9 mouse cellular contexts compared by ENCODE assay signal in the genomic region with DNA sequence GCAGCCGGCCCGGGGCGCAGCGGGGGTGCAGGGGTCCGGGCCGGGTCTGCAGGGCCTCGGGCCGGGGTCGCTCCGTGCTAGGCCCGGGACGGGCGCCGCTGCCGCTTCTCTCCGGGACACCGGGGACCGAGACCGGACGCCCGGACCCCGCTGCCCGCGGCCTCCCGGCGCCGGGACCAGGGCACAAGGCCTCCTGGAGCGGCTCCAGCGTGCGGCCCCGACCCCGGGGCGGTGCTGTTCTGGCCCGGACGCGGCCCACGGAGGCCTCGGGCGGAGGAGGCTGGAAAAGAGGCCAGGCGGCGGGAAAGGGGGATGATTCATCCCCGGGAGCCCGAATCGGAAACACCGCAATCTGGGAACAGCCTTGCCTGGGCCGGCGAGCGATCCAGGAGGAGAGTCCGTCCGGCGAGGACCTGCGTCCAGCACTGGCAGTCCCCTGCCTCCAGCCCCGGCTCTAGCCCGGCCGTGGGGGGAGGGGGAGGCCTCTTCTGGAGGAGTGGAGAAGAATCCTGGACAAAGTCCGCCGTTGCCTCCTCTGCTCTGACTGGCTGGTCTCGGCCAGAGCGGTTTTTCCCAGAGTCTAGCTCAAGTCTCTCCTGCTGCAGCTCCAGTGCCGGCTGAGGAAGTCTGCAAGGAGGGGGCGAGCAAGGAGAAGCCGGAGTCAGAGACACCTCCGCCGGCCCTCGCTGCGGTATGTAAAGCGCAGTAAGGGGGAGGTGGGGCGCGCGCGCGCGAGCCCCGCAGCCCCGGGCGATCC. TPM values are rescaled to one million over a fixed set of nuclear protein-coding genes. Genes with fewer than 3 reads are reported as not detected.
DNase-seq lines count a peak whose midpoint lies in the region; ATAC-seq and TF ChIP-seq lines count a peak whose summit lies in the region.
"Had no signal": no experiment of that assay in that cellular context is flagged by ENCODE, and none has a peak within 500 bp of the region (broad histone marks: within the 10 kb centered on the region; RNA-seq: fewer than 3 reads in every experiment).

No protein-coding gene starts in this region.

- no peaks in the 10 kb centered on the region for H3K79me3 ChIP-seq in C2C12 (ENCODE audit: low read depth)

- H3K36me3 ChIP-seq in C2C12 (ENCODE audit: control insufficient read depth, insufficient read depth) (no peaks in the 10 kb centered on the region), G1E (replicated peaks) (peaks cover 70% of the 10 kb centered on the region)
- H3K36me3 ChIP-seq in forebrain, embryonic 11.5 days (ENCODE audit: control insufficient read depth, insufficient read depth, low read length), result no peaks in the 10 kb centered on the region; the same call in 1 of the 2 replicates
- H3K36me3 ChIP-seq in limb, embryonic 11.5 days (ENCODE audit: control insufficient read depth, insufficient read depth, low read length), result peaks cover 3% of the 10 kb centered on the region; the same call in 1 of the 2 replicates
- peaks cover 12% of the 10 kb centered on the region for H3K36me3 ChIP-seq in midbrain, embryonic 15.5 days (replicated peaks)

- H3K27me3 ChIP-seq in C2C12 (ENCODE audit: control insufficient read depth, insufficient read depth, insufficient read length), result no peaks in the 10 kb centered on the region
- H3K27me3 ChIP-seq in G1E (ENCODE audit: insufficient read depth, low read length), result peaks cover 9% of the 10 kb centered on the region; the same call in 1 of the 2 replicates
- peaks cover 81% of the 10 kb centered on the region for H3K27me3 ChIP-seq in forebrain, embryonic 11.5 days (ENCODE audit: control insufficient read depth, insufficient read depth, low read length)
- peaks cover 20% of the 10 kb centered on the region for H3K27me3 ChIP-seq in limb, embryonic 11.5 days (ENCODE audit: control insufficient read depth, insufficient read depth, low read length)
- peaks cover 95% of the 10 kb centered on the region for H3K27me3 ChIP-seq in midbrain, embryonic 15.5 days (replicated peaks)

- no peak for TF ChIP-seq CTCF in C2C12 (IDR thresholded peaks at IDR 0.05; ENCODE audit: control insufficient read depth, insufficient read depth, insufficient read length)
- no peak for TF ChIP-seq CTCF in G1E (IDR thresholded peaks at IDR 0.05; ENCODE audit: low read depth, low read length)

- H3K4me3 ChIP-seq in C2C12 (ENCODE audit: insufficient read depth, poor library complexity, severe bottlenecking) (no peak overlapping the region), G1E (ENCODE audit: low read depth, low read length) (peak overlapping the region; percentile 33; the same call in 1 of the 2 replicates)
- peak overlapping the region; percentile 41 for H3K4me3 ChIP-seq in forebrain, embryonic 11.5 days (ENCODE audit: low read depth, low read length)
- peak overlapping the region; percentile 53 for H3K4me3 ChIP-seq in limb, embryonic 11.5 days (ENCODE audit: low read depth, low read length)
- peak overlapping the region; percentile 51 for H3K4me3 ChIP-seq in midbrain, embryonic 15.5 days

- no peak for DNase-seq in G1E (ENCODE audit: low spot score)
- peak; percentile 81 for DNase-seq in forebrain, embryonic 11.5 days (ENCODE audit: low spot score)
- peak; percentile 77 for DNase-seq in heart, postnatal 4 days
- peak; percentile 84 for DNase-seq in limb, embryonic 11.5 days (ENCODE audit: low spot score)
- DNase-seq in layer of hippocampus, adult 9-10 months (ENCODE audit: low spot score), result no peak
- no peak for DNase-seq in thymus, postnatal 36 days

- peak overlapping the region; percentile 53; the same call in 1 of the 2 replicates for H3K27ac ChIP-seq in forebrain, embryonic 11.5 days (ENCODE audit: low read depth, low read length)
- peak overlapping the region; percentile 78 for H3K27ac ChIP-seq in limb, embryonic 11.5 days (replicated peaks; ENCODE audit: low read depth, low read length)
- no peak overlapping the region for H3K27ac ChIP-seq in midbrain, embryonic 15.5 days

- no peak for ATAC-seq in G1E (ENCODE audit: extremely low read depth, insufficient number of reproducible peaks, low FRiP score, poor library complexity, severe bottlenecking)
- no peak for ATAC-seq in forebrain, embryonic 11.5 days (replicated peaks; ENCODE audit: low FRiP score)
- ATAC-seq in limb, embryonic 11.5 days (ENCODE audit: insufficient number of reproducible peaks, low FRiP score, low TSS enrichment, low read depth), result no peak
- peak; percentile 12; the same call in 1 of the 2 replicates for ATAC-seq in midbrain, embryonic 15.5 days (replicated peaks)

- peak overlapping the region; percentile 37 for H3K9ac ChIP-seq in forebrain, embryonic 11.5 days (ENCODE audit: low read length)
- H3K9ac ChIP-seq in limb, embryonic 11.5 days (ENCODE audit: low read length), result peak overlapping the region; percentile 66
- peak overlapping the region; percentile 37; the same call in 1 of the 2 replicates for H3K9ac ChIP-seq in midbrain, embryonic 15.5 days

- under 1% methylated on average over 66 of the region's 76 CpGs for WGBS in forebrain, embryonic 11.5 days
- under 1% methylated on average over 70 of the region's 76 CpGs for WGBS in limb, embryonic 11.5 days
- WGBS in midbrain, embryonic 15.5 days, result under 1% methylated on average over 72 of the region's 76 CpGs

- peaks cover 29% of the 10 kb centered on the region for H3K4me1 ChIP-seq in G1E (ENCODE audit: insufficient read depth, low read depth, low read length)
- peaks cover 26% of the 10 kb centered on the region for H3K4me1 ChIP-seq in forebrain, embryonic 11.5 days (replicated peaks; ENCODE audit: control insufficient read depth, insufficient read depth, low read length)
- peaks cover 61% of the 10 kb centered on the region for H3K4me1 ChIP-seq in limb, embryonic 11.5 days (ENCODE audit: control insufficient read depth, insufficient read depth, low read length)
- H3K4me1 ChIP-seq in midbrain, embryonic 15.5 days, result peaks cover 33% of the 10 kb centered on the region

- peak overlapping the region; percentile 68 for H3K4me2 ChIP-seq in forebrain, embryonic 11.5 days (ENCODE audit: low read depth, low read length, severe bottlenecking)
- H3K4me2 ChIP-seq in limb, embryonic 11.5 days (ENCODE audit: low read depth, severe bottlenecking), result peak overlapping the region; percentile 85
- H3K4me2 ChIP-seq in midbrain, embryonic 15.5 days, result peak overlapping the region; percentile 84

- H3ac ChIP-seq in C2C12 (ENCODE audit: control insufficient read depth, insufficient read length, low read depth), result peak overlapping the region; percentile 63

- H3K79me2 ChIP-seq in C2C12 (ENCODE audit: control insufficient read depth, insufficient read depth), result no peaks in the 10 kb centered on the region

- peaks cover 37% of the 10 kb centered on the region for H3K9me3 ChIP-seq in G1E (replicated peaks)
- no peaks in the 10 kb centered on the region for H3K9me3 ChIP-seq in forebrain, embryonic 11.5 days (ENCODE audit: control insufficient read depth, low read length)
- no peaks in the 10 kb centered on the region for H3K9me3 ChIP-seq in limb, embryonic 11.5 days (ENCODE audit: control insufficient read depth, low read length)
- H3K9me3 ChIP-seq in midbrain, embryonic 15.5 days, result no peaks in the 10 kb centered on the region

TF ChIP-seq in C2C12, 6 proteins besides CTCF, POLR2A, EP300 and RAD21:
- no peak for TF ChIP-seq CEBPB (IDR thresholded peaks at IDR 0.05; ENCODE audit: low read depth)
- TF ChIP-seq MYOD1 (IDR thresholded peaks at IDR 0.05; ENCODE audit: control insufficient read depth, insufficient read length, low read depth), result no peak
- no peak for TF ChIP-seq FOSL1 (IDR thresholded peaks at IDR 0.05; ENCODE audit: insufficient read depth, low read length, poor library complexity, severe bottlenecking)
- TF ChIP-seq MYOG (IDR thresholded peaks at IDR 0.05; ENCODE audit: control insufficient read depth, extremely low read depth, insufficient read length), result no peak
- no peak for TF ChIP-seq USF1 (IDR thresholded peaks at IDR 0.05; ENCODE audit: low read depth)
- TF ChIP-seq MAX (IDR thresholded peaks at IDR 0.05), result no peak

RNA-seq across cellular contexts. Expression of gene Tmem200b, which starts 0.8 kb away (rescaled TPM):
- 2.3 TPM for polyA plus RNA-seq in C2C12 (2012; fragmentation: generic; extraction: Trizol)
- total RNA-seq in G1E (2014; fragmentation: Nextera tagmentation), result not detected in 2 replicates
- total RNA-seq in G1E (2017), result 0.06 and 0.22 TPM in 2 replicates
- polyA plus RNA-seq in G1E (2012), result not detected in 2 replicates
- polyA plus RNA-seq in forebrain, embryonic 11.5 days (2014; fragmentation: Nextera tagmentation; extraction: Ambion mirVana), result 0.72 and 1.2 TPM in 2 replicates
- 10 to 100 TPM in 1 of 2 experiments, 1 to 10 TPM in 1; 9.4 to 12.8 TPM for total RNA-seq in heart, postnatal 4 days (2021)
- polyA plus RNA-seq in limb, embryonic 11.5 days (2014; fragmentation: Nextera tagmentation; extraction: Ambion mirVana), result 1.3 and 2.4 TPM in 2 replicates
- 0.15 and 0.45 TPM in 2 replicates for polyA plus RNA-seq in midbrain, embryonic 15.5 days (2015; fragmentation: Nextera tagmentation; extraction: Ambion mirVana)
- total RNA-seq: common myeloid progenitor, adult 5-6 weeks had no signal

RNA-seq across cellular contexts. Expression of gene Srsf4, which starts 47.4 kb away (rescaled TPM):
- polyA plus RNA-seq in C2C12 (2012; fragmentation: generic; extraction: Trizol) (55.4 TPM), G1E (2012) (153 and 156 TPM in 2 replicates)
- total RNA-seq in G1E (2014; fragmentation: Nextera tagmentation) (44.8 and 53.1 TPM in 2 replicates), G1E (2017) (33.9 and 60.3 TPM in 2 replicates)
- polyA plus RNA-seq in forebrain, embryonic 11.5 days (2014; fragmentation: Nextera tagmentation; extraction: Ambion mirVana), result 191 TPM in 2 replicates
- total RNA-seq in heart, postnatal 4 days (2021), result 10 to 100 TPM; 73.2 to 76.8 TPM
- polyA plus RNA-seq in limb, embryonic 11.5 days (2014; fragmentation: Nextera tagmentation; extraction: Ambion mirVana), result 140 and 150 TPM in 2 replicates
- 116 and 117 TPM in 2 replicates for polyA plus RNA-seq in midbrain, embryonic 15.5 days (2015; fragmentation: Nextera tagmentation; extraction: Ambion mirVana)

Comparison
In these comparisons a context has a peak if more than half of its experiments do, and no peak if none do; other contexts are left out.
1. DNase-seq: peak in forebrain, embryonic 11.5 days (single experiment), heart, postnatal 4 days (single experiment) and limb, embryonic 11.5 days (single experiment); none in G1E (single experiment), layer of hippocampus, adult 9-10 months (single experiment) and thymus, postnatal 36 days (0 of 2).
2. Peak in every context shown above with its lines, with median percentiles within 50 percentile points of each other: H3K4me2 ChIP-seq and H3K9ac ChIP-seq.